Mouse (Mus musculus): ENCODE data around the gene Il21r. TPM values are rescaled to one million over a fixed set of nuclear protein-coding genes. Genes with fewer than 3 reads are reported as not detected.

The Il21r gene
- polyA plus RNA-seq, 1 experiment from 2014 or later, result 0.61 TPM

- WGBS, result 88% methylated on average over 8 of the region's 8 CpGs
- Histone ChIP-seq H3K9me3 (no peaks in the 10 kb centered on the region), H3K9ac (no peak overlapping the region), H3K4me2 (no peak overlapping the region), H3K27me3 (no peaks in the 10 kb centered on the region), H3K27ac (no peak overlapping the region), H3K4me1 (no peaks in the 10 kb centered on the region), H3K36me3 (peaks cover 89% of the 10 kb centered on the region), H3K4me3 (no peak overlapping the region)
- no peak for ATAC-seq (ENCODE audit: insufficient number of reproducible peaks, low FRiP score, low TSS enrichment, low read depth)
These were observed 75.5 kb downstream of the Il21r start for GRCm38 (mm10) chr7:125678756-125679155.

GRCm38 (mm10) chr7:125679936-125680335 lies 76.7 kb downstream of the Il21r start:
- Histone ChIP-seq H3K4me1 (no peaks in the 10 kb centered on the region), H3K36me3 (peaks cover 81% of the 10 kb centered on the region), H3K27ac (no peak overlapping the region), H3K9me3 (no peaks in the 10 kb centered on the region), H3K4me2 (no peak overlapping the region), H3K9ac (no peak overlapping the region), H3K27me3 (no peaks in the 10 kb centered on the region), H3K4me3 (no peak overlapping the region)
- no peak for ATAC-seq (ENCODE audit: insufficient number of reproducible peaks, low FRiP score, low TSS enrichment, low read depth)
- 93% methylated on average over 9 of the region's 9 CpGs for WGBS

Other genes with a start within 250 kb of the Il21r start
- gene Kdm8, start 158.8 kb upstream of the Il21r start, polyA plus RNA-seq (2015; fragmentation: Nextera tagmentation; extraction: Ambion mirVana), result 9.0 and 9.1 TPM in 2 replicates
- 102 and 103 TPM in 2 replicates for gene Nsmce1, start 111.8 kb upstream of the Il21r start, polyA plus RNA-seq (2015; fragmentation: Nextera tagmentation; extraction: Ambion mirVana)
- gene Il4ra, start 51.3 kb upstream of the Il21r start, polyA plus RNA-seq (2015; fragmentation: Nextera tagmentation; extraction: Ambion mirVana), result 11.4 and 11.9 TPM in 2 replicates
- 22.4 and 26.0 TPM in 2 replicates for gene Gtf3c1, start 104.4 kb downstream of the Il21r start, polyA plus RNA-seq (2015; fragmentation: Nextera tagmentation; extraction: Ambion mirVana)
- gene D430042O09Rik, start 104.5 kb downstream of the Il21r start, polyA plus RNA-seq (2015; fragmentation: Nextera tagmentation; extraction: Ambion mirVana), result 6.4 and 6.6 TPM in 2 replicates

Data from limb, embryonic 15.5 days (tissue).